Mouse (Mus musculus): ENCODE data around the gene Fgfrl1.
A peak's percentile ranks its signal among the peaks of the same experiment; 100 is the strongest.

Fgfrl1 gene

GRCm38 (mm10) chr5:108692271-108692670 is at the start of gene Fgfrl1:
Gene Fgfrl1 (plus strand): TSS chr5:108692382.
- peak; percentile 69 for DNase-seq (ENCODE audit: low read depth, low spot score)

GRCm38 (mm10) chr5:108643674-108644073 is 48.5 kb upstream of the Fgfrl1 start:
- no peak for DNase-seq (ENCODE audit: low read depth, low spot score)

DNA sequence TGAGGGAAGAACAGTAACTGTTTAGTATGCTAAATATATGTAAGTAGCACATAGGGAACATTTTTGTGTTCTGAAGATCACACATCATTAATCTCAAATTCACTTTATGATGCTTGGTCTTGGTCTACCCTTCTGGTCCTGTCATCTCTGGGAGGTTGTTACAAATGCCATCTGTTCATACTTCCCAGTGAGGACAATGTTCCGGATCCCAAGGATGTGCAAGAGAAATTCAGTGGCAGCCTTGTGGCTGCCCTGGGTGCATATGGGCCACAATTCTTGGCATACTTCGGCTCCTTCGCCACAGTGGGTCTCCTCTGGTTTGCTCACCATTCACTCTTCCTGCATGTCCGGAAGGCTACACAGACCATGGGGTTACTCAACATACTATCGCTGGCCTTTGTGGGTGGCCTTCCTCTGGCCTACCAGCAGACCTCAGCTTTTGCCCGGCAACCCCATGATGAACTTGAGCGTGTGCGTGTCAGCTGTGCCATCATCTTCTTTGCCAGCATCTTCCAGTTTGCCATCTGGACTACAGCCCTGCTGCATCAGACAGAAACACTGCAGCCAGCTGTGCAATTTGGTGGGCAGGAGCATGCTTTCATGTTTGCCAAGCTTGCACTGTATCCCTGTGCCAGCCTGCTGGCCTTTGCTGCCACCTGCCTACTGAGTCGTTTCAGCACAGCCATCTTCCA is 46.4 kb upstream of the Fgfrl1 start:
- no peak for DNase-seq (ENCODE audit: low read depth, low spot score)

GRCm38 (mm10) chr5:108646343-108646660 is 45.9 kb upstream of the Fgfrl1 start:
- DNase-seq (ENCODE audit: low read depth, low spot score) = no peak

DNA sequence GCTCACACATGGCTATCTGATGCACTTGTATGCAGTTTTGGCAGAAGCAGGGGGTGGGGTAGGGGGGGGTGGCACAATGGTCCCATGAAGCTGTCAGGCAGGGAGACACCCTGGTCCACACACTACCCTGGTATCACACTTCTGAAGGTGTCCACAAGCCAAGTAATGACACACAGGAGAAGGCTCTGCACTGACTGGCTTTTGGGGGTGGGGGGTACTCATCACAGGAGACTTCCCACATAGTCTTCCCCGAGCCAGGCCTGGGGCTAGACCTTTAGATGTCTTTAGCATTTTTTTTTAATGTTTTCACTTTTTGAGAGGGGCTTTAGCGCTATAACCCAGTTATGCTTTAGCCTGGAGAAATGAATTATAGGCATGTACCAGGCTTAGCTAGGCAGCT is 44.9 kb upstream of the Fgfrl1 start:
- no peak for DNase-seq (ENCODE audit: low read depth, low spot score)

DNA sequence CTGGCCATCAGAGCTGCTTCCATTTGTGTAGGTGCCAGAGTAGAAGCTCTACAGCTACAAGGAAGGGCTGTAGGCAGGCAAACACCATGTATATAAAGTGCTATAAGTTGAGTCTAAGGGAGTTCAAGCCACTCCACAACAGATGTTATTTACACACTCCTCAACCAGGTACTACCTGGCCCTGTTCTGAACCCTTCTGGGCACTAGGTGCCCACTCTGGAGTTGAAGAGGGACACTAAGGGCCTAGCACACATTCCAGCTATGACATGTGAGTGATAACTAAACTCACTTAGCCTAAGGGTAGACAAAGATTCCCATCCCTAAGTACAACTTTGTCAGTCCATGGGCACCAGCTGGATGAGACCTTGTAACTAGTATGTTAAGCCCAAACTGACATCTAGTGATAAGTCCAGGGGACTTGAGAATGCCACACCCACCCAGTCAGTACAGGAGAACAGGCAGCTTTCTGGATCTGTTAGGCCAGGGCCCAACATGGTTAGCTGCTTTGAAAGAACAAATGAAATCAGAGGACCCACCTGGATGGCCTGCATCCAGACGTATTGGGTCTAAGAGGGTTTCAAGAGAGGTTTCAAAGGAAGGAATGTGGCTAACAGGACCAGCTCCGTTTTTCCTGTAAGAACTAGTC is 44.2 kb upstream of the Fgfrl1 start:
- no peak for DNase-seq (ENCODE audit: low read depth, low spot score)

DNA sequence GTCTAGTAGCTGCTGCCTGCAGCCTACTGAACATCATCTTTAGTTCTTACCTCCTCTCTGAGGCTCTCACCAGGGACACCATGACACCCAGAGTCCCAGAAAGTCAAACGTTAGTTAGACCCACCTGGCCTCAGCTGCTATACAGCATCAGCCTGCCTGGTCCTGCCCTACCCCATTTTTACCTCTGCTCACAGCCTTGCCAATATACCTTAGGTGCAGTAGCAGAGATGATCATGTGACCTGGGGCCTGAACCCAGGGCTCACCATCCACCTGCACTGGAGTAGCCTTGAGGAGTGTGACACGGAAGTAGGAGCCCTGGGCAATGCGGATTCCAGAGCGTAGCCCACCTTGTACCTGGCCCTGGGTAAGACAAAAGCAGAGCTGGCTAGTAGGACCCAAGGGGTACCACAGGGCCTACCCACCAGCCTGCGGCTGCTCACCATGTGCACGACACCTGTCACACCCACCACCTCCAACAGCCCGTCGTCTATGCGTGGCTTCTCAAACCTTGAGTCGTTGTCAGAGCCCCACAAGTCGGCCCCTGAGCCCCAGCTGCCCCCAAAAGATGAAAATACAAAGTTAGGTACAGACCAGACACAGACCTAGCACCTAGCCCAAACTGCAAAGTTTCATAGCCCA is 43.1 kb upstream of the Fgfrl1 start:
- DNase-seq (ENCODE audit: low read depth, low spot score) = no peak

DNA sequence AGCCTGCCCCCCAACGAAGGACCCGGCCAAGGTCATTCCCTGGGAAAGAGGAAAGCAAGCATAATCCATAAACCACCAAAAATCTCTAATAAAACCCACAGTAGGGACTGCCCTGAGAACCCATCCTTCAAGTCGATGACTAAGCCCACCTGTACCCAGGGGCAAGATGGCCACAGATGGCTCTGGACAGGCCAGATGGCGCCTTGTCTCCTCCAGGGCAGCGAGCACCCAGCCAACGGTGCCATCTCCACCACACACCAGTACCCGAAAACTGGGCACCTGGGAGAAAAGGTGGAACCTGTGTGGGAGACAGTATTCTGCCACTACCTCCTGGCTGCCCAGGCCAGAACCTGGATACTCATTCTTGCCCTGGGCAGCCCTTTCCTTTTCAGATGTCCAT is 41.8 kb upstream of the Fgfrl1 start:
- DNase-seq (ENCODE audit: low read depth, low spot score) = no peak

GRCm38 (mm10) chr5:108651136-108651720 is 41.0 kb upstream of the Fgfrl1 start:
- DNase-seq (ENCODE audit: low read depth, low spot score) = no peak

GRCm38 (mm10) chr5:108651823-108652222 is 40.4 kb upstream of the Fgfrl1 start:
- peak; percentile 65 for DNase-seq (ENCODE audit: low read depth, low spot score)

- DNase-seq (ENCODE audit: low read depth, low spot score) = no peak
Measured at GRCm38 (mm10) chr5:108653341-108653740, 38.8 kb upstream of the Fgfrl1 start.

- DNase-seq (ENCODE audit: low read depth, low spot score) = no peak
Measured at GRCm38 (mm10) chr5:108654444-108654990, 37.7 kb upstream of the Fgfrl1 start.

GRCm38 (mm10) chr5:108655381-108655780 is 36.8 kb upstream of the Fgfrl1 start:
- DNase-seq (ENCODE audit: low read depth, low spot score) = no peak

DNA sequence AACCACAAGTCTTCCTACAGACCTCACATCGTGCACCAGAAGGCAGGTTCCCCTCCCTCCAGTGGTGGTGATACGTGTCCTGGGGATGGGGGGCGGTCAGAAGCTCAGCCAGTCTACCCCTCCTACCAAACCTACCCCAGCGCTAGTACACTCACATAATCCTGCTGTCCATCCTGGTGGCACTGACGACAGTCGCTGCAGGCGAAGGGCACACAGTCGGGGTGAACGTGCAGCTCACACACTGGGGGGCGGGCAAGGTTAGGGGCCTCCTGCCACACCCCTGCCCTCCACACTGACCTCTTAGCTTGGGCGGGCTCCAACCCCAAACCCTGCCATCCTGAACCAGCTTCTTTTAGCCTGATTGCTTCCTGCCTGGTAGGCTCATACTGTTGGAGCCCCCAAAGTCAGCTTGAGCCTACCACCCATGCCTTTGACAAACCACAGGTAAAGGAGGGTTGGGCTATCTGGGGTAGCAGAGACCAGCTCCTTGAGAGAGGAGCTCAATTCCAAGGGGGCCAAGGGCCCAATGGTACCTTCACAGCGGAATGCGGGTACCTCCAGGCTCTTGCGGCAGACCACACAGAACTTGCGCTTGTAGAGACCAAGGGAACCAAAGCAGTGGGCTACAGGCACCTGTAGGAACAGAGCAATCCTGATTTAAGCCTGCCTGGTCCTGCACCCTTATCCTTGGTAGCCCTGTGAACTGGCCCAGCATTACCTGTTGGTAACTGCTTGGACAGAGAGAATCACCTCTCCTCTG is 36.1 kb upstream of the Fgfrl1 start:
- DNase-seq (ENCODE audit: low read depth, low spot score) = no peak

DNA sequence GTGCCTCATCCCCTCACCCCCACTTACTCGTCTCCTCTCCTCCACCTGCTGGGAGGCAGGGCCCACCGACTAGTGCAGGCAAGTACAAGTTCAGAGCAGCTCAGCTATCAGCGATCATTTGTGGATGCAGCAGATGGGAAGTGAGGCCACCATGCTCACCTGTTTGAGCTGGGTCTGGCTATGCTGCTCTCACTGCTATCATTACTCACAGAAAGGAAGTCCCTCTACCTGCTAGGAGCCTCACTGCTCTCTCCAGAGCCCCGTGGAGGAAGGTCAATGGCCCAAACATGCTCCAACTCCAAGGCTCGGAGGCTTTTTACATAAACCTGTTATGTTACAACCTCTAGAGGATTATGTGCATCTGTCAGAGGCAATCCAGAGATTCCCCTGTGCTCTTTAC is 34.8 kb upstream of the Fgfrl1 start:
- no peak for DNase-seq (ENCODE audit: low read depth, low spot score)

GRCm38 (mm10) chr5:108658611-108659010 is 33.6 kb upstream of the Fgfrl1 start:
- no peak for DNase-seq (ENCODE audit: low read depth, low spot score)

GRCm38 (mm10) chr5:108659698-108660631 is 32.2 kb upstream of the Fgfrl1 start, which contains the start of gene Idua:
Gene Idua (plus strand): TSS chr5:108660331.
- DNase-seq (ENCODE audit: low read depth, low spot score) = peak; percentile 9

GRCm38 (mm10) chr5:108660632-108661268 is 31.4 kb upstream of the Fgfrl1 start:
- peak; percentile 93 for DNase-seq (ENCODE audit: low read depth, low spot score)

GRCm38 (mm10) chr5:108662772-108663171 is 29.4 kb upstream of the Fgfrl1 start:
- DNase-seq (ENCODE audit: low read depth, low spot score) = no peak

- DNase-seq (ENCODE audit: low read depth, low spot score) = no peak
Measured at GRCm38 (mm10) chr5:108665066-108665465, 27.1 kb upstream of the Fgfrl1 start.
